Mouse (Mus musculus): ENCODE data around the gene Hsf4. TPM values are rescaled to one million over a fixed set of nuclear protein-coding genes. Genes with fewer than 3 reads are reported as not detected.
"Not testable (repeated sequence)": the region's sequence is repeated elsewhere in the genome, so short reads cannot be mapped to it uniquely, and the experiment has no call there.

Gene Hsf4
- total RNA-seq (2021) = under 1 TPM; 0.42 to 0.70 TPM
- long read RNA-seq, experiment 1, partial matches to known transcripts = 0 of 1 reads
- long read RNA-seq, experiment 1, other reads (novel, unspliced or antisense) = 0 of 1 reads
- long read RNA-seq, experiment 2 = 0 reads

GRCm38 (mm10) chr8:105269461-105269947 lies at the start of gene Hsf4:
Gene Hsf4 (plus strand): TSS chr8:105269801.
- DNase-seq = peak; percentile 61

- DNase-seq = peak; percentile 7
Observed at GRCm38 (mm10) chr8:105223850-105224249, 45.8 kb upstream of the Hsf4 start.

- peak; percentile 98 for DNase-seq
Observed at GRCm38 (mm10) chr8:105224413-105225271, 45.0 kb upstream of the Hsf4 start, which contains the start of gene D230025D16Rik. Gene D230025D16Rik (plus strand): TSS chr8:105225145.

GRCm38 (mm10) chr8:105225272-105225593 lies 44.4 kb upstream of the Hsf4 start:
- no peak for DNase-seq

- DNase-seq = no peak
Observed at GRCm38 (mm10) chr8:105225917-105226316, 43.7 kb upstream of the Hsf4 start.

GRCm38 (mm10) chr8:105231503-105232320 lies 37.9 kb upstream of the Hsf4 start:
- no peak for DNase-seq

GRCm38 (mm10) chr8:105232321-105232693 lies 37.3 kb upstream of the Hsf4 start:
- not testable (repeated sequence) for DNase-seq

GRCm38 (mm10) chr8:105233126-105233935 lies 36.3 kb upstream of the Hsf4 start:
- no peak for DNase-seq

GRCm38 (mm10) chr8:105235206-105235605 lies 34.4 kb upstream of the Hsf4 start:
- DNase-seq = no peak

GRCm38 (mm10) chr8:105237442-105238142 lies 32.0 kb upstream of the Hsf4 start:
- no peak for DNase-seq

- DNase-seq = no peak
Observed at GRCm38 (mm10) chr8:105241016-105241415, 28.6 kb upstream of the Hsf4 start.

- DNase-seq = no peak
Observed at GRCm38 (mm10) chr8:105251954-105252353, 17.6 kb upstream of the Hsf4 start.

GRCm38 (mm10) chr8:105252680-105253537 lies 16.7 kb upstream of the Hsf4 start:
- DNase-seq = no peak

GRCm38 (mm10) chr8:105253766-105254151 lies 15.8 kb upstream of the Hsf4 start:
- no peak for DNase-seq

- DNase-seq = peak; percentile 96
Observed at GRCm38 (mm10) chr8:105254152-105254965, 15.2 kb upstream of the Hsf4 start.

- peak; percentile 80 for DNase-seq
Observed at GRCm38 (mm10) chr8:105254966-105255350, 14.6 kb upstream of the Hsf4 start, which contains the start of gene B3gnt9. Gene B3gnt9 (minus strand): TSS chr8:105255153.

GRCm38 (mm10) chr8:105257318-105258114 lies 12.1 kb upstream of the Hsf4 start:
- DNase-seq = no peak

- no peak for DNase-seq
Observed at GRCm38 (mm10) chr8:105258911-105259720, 10.5 kb upstream of the Hsf4 start.
